Mouse (Mus musculus): Measurements from ENCODE around the gene Mapk9.
"Not testable (repeated sequence)": the region's sequence is repeated elsewhere in the genome, so short reads cannot be mapped to it uniquely, and the experiment has no call there.

Gene Mapk9

DNA sequence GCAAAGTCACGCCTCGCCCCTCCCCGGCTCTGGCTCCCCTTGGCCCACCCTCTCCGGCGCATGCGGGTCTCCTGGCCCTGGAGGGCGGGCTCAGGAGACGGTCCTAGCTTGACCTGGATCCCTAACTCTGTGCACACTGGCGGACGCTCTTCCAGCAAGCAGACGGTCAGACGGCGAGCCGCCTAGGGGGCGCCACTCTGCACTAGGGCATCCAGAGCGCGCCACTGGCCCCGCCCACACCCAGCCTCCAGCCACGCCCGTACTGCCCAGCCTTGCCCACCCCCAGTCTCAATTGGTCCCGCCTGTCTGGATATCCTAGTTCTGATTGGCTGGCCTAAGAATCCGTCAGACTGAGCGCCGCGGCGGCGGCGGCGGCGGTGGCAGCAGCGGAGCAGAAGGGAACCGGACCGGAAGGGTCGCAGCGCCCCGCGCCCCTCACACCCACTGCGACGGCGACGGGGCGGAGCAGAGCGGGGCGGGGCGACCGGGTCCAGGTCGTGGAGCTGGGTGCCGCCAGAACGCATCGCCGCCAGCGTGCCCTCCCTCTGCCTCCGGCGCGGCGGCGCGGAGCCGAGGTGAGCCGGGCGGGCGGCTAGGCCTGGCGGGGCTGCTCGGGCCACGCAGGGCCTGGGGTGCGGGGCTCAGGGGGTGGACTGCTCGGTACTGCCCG, at the start of gene Mapk9:
Gene Mapk9, plus strand, starts transcription at position 351 of the 670 bp plus-strand sequence.
- peak; percentile 97 for DNase-seq (ENCODE audit: low read depth, low spot score)

DNA sequence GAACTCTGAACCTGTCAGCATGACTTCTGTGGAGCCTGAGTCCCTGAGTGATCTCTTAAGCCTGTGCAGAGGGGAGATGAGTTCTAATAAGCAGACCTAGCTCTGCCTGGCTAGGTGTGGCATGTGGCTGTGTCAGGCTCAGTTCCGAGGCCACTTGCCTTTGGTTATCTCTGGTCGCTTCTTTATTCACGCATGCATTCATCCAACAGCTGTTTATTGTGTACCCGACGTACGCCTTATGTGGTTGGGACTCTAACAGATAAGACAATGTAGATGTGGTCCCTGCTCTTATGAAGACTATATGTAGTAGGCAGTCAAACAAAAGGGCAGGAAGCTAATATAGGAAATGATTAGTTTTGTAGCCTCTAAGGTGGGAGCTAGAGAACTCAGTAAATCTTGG, 47.6 kb upstream of the Mapk9 start:
- no peak for DNase-seq (ENCODE audit: low read depth, low spot score)

DNA sequence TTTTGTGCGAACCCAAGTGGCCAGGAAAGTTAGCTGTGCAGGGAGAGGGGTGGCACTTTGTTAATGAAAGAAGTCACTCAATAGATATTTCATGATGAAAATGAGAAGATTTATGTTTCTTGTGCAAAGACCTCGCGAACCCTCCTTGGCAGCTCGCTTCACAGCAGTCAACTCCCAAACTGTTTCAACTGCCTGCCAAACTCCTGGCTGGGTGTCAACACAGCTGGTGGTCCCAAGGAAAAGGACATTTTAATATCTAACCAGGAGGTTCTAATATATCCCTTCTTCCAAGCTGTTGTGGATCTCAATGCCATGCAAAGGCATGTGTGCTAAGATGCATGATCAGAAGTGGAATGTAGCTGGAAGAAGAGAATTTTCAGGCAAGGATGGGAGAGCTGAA, 45.0 kb upstream of the Mapk9 start:
- no peak for DNase-seq (ENCODE audit: low read depth, low spot score)

DNA sequence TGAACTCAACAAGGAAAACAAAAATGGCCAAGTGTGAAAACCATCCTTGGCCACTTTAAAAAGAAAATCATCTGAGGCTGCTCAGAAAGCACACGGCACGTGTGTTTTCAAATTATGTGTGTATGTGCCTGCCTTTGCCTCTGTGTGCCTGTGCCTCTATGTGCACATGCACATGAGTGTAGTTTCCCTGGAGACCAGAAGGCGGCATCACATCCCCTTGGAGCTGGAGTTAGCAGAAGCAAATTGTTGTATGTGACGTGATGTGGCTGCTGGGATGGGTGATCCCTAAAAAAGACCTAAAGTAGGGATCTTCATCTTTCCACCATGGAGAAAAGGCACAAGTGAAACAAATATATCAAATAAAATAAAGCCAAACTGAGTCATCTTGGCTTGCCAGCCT, 42.8 kb upstream of the Mapk9 start:
- DNase-seq (ENCODE audit: low read depth, low spot score) = no peak

DNA sequence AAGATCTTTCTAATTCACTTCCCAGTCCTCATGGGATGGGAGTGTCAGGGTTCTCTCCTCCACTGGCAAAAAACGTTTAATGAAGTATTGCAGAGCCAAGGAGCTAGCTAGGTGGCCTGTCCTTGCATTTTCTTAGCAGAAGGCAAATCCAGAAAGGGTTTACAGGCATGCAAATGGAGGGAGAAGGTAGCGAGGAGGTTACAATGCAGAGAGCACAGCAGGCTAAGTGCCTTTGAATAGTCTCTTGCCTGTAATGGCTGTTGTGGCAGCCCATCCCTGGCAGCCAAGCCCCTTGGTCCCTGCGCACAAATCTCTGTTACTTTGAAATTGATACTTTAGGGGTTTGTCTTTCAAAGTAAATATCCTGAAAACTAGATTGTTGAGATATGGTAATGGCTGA, 40.3 kb upstream of the Mapk9 start:
- no peak for DNase-seq (ENCODE audit: low read depth, low spot score)

DNA sequence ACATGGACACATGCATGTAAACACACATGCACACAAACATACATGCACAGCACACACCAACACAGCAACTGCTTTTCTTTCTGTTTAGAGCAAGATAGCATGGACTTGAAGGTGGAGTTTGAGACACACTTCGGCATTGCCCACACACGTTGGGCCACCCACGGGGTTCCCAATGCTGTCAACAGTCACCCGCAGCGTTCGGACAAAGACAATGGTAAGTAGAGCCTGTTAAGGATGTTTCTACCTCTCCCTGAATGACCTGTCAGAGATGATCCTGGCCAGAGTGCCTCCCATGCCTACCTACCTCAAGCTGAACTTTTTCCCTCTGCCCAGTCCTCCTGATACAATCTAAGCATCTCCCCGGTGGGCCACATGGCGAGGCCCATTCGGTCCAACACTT, 37.6 kb upstream of the Mapk9 start:
- DNase-seq (ENCODE audit: low read depth, low spot score) = no peak

DNA sequence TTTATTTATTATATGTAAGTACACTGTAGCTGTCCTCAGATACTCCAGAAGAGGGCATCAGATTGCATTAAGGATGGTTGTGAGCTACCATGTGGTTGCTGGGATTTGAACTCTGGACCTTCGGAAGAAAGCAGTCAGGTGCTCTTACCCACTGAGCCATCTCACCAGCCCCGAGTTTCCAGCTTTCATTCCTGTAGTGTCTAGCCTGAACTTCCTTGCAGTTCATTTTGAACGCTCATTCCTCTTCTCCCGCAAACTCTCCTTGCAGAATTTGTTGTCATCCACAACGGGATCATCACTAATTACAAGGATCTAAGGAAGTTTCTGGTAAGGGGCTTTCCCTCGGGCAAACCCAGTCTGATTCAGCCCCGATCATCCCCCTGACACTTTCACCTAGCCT, 35.9 kb upstream of the Mapk9 start:
- DNase-seq (ENCODE audit: low read depth, low spot score) = not testable (repeated sequence)

DNA sequence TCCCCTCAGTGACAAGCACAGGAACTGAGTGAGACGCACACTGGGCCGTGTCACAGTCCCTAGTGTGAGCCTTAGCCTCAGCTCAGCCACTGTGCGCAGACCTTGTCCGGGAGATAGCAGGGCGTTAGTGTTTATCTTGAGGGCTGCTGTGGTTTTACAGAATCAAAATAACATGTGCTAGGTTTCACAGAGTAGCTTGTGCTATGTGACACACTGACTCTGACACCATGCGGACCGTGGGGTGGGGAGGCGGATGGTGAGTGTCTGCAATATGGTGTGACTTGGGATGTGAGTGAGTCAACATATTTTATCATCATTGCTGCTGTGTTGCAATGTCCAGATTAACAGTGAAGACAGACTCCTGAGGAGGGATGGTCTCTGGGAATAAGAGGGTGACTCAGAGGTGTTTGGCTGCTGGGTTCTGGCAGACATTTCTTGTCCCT, 35.4 kb upstream of the Mapk9 start:
- DNase-seq (ENCODE audit: low read depth, low spot score) = peak; percentile 6

DNA sequence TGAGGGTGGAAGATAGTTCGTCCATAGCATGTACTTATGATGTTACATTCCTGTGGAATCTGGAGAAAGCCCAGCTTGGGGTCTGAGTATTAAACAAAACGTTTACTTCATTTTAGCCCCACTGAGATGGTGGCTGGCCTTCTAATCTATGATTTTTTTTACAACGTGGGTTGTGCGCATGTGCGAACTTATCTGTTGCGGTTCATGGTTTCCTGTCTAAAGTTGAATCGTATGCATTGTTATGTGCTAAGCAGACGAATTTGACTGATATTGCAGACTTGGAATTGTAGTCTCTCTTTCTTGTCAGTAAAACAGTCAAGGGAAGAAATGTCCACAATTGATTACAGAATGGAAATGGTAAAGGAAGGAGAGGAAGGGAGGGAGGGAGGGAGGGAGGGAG, 34.7 kb upstream of the Mapk9 start:
- peak; percentile 78 for DNase-seq (ENCODE audit: low read depth, low spot score)

DNA sequence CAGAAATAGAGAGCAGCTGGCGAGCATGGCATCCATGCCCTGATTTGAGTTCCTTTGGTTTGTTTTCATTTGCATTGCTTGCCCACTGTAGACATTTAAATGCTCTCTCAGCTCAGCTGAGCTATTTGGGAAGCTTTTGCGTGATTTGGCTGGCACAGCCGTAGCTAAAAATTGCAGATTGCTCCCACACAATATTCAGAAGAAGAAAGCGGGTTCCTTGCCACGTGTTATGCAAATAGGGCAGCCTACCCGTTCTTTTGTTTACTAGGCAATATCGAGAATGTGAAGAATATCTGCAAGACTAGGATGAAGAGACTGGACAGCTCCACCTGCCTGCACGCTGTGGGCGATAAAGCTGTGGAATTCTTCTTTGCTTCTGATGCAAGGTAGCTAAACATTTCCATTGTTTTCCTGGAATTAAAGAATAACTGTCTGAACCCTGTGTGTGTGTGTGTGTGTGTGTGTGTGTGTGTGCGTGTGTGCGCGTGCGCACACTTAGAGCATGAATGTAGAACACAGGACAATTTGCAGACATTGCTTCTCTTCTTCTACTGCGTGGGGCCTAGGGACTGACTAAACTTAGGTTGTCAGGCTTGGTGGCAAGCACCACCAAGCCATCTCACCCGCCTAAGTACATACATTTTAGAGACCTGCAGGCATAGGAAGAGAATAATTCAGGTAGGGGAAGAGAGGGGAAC, 27.5 kb upstream of the Mapk9 start:
- DNase-seq (ENCODE audit: low read depth, low spot score) = no peak

DNA sequence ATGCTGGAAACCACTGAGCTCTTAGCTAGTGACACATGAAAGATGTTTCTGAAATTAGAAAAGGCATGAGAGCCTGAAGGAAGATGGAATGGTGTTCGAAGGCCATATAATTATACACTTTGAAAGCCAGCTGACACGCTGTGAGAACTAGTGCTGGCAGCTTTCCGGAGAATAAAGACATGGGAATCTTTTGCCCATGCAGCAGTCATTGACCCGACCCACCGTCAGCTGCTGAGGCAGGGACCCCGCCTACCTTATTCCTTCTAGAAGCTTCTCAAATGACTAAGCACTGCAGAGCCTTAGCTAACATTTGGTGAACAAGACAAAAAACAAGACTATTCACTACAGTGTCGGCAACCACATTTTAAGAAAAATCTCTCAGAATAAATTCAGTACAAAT, 26.9 kb upstream of the Mapk9 start:
- no peak for DNase-seq (ENCODE audit: low read depth, low spot score)

DNA sequence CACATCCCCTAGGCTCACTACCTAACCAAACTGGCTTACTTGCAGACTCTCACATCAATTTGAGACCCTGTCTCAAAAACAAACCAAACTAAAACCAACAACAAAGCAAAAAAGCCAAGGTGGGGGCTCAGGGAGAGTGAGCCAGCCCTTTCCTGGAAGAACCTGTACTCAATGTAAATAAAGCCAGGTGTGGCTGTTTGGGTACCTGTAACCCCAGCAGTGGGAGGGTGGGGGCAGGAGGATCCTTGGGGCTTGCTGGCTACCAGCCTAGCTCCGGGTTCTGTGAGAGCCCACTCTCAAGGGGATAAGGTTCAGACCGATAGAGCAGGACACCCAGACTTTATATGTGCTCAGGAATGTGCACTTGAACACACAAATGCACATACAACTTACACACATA, 25.6 kb upstream of the Mapk9 start:
- DNase-seq (ENCODE audit: low read depth, low spot score) = no peak

DNA sequence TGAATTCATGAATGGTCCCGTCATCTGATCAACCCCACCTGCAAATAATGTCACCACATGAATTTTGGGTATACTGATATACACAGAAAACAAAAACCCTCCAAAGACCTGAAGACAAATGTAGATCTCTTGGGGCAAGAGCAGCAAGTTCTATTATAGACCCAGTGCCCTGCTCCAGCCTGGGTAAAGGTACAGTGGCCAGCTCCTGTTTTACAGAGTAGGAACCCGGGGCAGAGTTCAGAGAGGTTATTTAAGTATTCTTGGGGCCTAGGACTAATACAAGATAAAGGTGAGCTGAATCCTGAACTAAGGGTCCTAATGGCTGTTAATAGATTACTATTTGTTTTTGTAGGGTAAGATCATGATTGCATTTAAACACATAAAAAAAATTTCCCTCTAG, 25.0 kb upstream of the Mapk9 start:
- DNase-seq (ENCODE audit: low read depth, low spot score) = no peak

DNA sequence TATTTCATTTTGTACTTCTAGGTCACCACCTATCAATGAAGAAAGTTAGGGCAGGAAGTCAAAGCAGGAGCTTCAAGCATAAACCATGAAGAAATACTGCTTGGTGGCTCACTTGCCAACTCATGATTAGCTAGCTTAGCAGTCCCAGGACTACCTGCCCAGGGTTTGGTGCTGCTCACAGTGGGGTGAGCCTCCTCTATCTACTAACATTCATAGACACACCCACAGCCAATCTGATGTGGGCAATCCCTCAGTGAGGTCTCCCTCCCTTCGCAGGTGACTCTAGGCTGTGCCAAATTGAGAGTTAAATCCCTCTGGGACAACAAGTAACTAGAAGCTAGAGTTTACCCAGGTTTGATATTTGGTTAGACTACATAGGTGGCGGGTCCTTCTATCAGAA, 24.2 kb upstream of the Mapk9 start:
- DNase-seq (ENCODE audit: low read depth, low spot score) = no peak

DNA sequence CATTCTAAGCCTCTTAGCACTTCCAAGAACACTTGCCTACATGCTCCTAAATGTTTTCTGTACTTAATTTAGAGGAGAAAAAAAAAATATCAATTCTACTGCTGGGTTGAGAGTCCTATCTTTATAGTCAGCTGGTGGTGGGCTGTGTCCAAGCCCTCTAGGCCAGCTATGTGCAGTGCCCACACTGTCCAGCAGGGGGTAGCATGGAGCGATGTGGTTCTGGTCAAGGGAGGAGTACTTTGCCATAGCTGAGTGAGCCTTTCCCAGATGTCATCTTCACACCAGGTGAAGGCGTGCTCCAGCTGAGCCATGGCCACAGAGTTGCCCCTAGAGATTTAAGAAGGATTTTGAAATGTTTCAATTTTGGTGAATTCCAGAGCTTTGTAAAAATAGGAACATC, 21.7 kb upstream of the Mapk9 start:
- DNase-seq (ENCODE audit: low read depth, low spot score) = peak; percentile 42

DNA sequence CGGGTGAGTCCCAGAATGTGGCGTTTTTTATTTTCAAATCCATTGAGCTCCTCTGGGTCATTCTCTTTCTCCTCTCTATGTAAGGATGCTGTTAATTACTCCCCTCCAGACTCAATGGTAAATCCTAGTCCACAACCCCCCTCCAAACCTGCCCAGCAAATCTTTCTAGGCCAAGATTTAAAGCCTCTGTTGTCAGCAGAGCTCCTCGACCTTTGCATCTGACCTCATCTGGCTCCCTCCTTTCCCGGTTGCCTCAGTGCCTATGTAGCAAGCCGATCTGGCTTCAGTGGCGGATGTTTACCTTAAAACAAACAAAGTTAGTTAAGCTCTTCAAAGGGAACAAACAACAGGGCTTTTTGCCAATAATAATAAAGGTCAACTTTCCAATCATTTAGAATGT, 19.3 kb upstream of the Mapk9 start:
- no peak for DNase-seq (ENCODE audit: low read depth, low spot score)

DNA sequence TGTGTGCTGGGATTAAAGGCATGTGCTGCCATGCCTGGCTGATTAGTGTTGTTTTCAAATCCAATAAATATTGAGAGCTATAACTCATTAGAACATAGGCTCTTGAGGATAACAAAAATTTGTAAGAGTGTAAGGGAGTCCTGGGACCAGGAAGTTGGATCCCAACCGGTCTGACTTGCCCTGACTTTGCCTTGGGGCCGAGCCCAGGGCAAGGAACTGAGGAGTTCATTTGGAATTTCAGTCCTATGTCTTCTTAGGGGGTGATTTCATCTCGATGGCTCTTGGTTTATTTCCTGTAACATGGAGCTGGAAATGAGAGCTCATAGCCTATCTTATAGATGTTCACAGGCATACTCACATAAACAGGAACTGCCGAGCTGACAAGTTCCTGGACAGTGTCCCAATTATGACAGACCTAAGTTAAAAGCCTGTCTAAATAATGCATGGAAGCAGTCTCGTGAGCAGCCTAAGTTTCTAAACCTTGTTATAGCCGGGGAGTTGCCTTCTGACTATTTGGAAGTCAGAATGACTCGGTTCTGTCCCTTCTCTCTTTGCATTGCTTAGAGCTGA, 17.3 kb upstream of the Mapk9 start:
- no peak for DNase-seq (ENCODE audit: low read depth, low spot score)

DNA sequence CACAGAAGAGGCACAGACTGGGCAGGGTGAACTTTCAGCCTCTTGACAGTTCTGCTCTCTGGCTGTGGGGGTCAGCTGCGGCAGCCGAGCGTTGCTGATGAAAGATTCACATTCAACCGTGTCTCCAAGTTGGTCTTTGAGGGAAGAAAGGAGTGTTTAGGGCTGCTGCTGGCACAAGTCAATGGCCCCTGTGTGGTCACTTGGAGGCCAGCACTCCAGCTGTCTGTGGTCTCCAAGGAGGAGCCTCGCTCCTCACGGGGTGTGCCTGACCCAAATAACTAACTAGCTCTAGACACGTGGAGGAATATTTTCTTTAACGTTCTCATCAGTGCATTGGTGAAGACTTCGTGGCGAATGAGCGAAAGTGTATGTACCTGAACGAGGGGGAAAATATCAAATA, 14.6 kb upstream of the Mapk9 start:
- no peak for DNase-seq (ENCODE audit: low read depth, low spot score)

DNA sequence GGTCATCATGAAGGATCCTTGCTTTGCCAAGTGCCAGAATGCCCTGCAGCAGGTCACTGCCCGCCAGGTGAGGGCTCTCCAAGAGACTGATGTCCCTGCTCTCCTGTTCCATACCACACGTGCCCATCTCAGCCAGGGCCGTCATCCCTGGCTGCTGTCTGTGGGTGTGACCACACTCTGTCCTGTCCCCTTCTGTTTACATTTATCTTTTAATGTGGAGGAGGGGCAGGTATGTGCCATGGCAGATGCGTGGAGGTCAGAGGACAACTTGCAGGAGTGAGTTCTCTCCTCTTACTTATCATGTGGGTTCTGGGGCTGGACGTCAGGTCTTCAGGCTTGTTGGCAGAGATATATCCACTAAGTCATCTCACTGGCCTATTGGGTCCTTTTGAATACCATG, 13.6 kb upstream of the Mapk9 start:
- no peak for DNase-seq (ENCODE audit: low read depth, low spot score)

DNA sequence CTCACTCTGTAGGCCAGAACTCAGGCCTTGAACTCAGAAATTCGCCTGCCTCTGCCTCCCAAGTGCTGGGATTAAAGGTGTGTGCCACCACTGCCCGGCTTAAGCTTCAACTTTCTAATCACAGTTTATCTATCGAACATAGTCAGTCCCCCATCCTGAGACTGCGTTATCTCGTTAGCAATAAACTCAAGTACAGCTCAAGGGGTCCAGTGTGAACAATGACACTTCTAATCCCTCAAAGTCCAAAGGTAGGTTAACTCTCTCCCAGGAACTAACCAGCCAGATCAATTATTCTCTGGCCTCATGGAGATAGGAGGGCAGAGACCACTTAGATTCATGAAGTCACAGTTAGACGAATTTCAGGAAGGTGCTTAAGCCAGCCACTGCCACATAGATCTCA, 12.3 kb upstream of the Mapk9 start:
- no peak for DNase-seq (ENCODE audit: low read depth, low spot score)

DNA sequence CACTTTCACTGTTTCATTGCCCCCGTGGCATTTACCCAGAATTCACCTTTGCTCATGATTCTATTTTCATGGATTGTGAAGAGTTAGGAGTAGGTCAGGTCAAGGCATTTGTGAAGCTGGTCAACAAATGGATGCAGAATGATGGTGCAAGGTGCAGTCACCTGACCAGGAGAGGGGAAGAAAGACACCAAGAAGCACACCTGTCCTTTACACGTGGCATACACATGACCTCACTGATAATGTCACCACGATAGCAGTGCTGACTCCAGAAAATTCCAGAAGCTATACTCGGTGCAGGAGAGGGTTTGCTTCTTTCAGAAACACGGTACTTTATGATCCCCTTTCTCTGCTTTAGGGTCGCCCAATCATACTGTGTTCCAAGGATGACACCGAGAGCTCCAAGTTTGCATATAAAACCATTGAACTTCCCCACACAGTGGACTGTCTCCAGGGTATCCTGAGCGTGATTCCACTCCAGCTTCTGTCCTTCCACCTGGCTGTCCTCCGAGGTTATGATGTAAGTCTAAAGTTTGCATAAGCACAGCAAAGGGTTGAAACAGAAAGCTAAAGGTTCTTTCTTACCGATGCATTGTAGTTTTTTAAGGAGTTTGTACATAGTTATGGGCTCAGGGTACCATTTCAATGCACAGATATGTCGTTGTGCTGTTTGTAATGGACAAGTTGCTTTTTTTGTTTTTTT, 11.1 kb upstream of the Mapk9 start:
- no peak for DNase-seq (ENCODE audit: low read depth, low spot score)

DNA sequence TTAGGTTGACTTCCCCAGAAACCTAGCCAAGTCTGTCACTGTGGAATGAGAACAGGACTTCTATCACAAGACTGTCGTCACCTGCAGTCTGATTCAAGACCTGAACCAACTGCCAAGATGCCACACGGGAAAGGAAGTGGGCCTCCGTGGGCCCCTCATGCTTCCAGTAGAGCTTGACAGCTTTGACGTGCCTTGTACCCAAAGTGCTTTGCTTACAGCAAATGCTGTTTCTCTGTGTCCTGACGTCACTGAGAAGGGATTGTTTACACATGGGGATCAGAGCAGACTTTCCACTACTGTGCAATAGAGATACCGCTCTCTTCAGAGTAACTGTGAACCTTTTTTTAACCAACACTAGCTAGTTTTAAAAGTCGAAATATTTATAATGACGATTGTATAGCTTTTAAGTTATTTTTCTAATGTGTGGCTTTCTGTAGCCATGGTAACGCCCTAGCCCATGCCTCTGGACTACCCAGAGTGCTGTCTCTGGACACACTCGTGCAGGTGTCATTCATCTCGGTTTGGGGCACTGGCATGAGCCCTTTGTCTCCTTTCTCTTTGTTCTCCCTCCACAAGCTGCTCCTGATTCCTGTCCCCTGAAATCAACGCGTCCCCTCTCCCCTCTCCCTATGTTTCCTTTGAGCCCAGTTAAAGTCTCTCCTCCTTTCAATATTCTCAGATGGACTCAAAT, 8.7 kb upstream of the Mapk9 start:
- DNase-seq (ENCODE audit: low read depth, low spot score) = peak; percentile 45

Measured in CD4-positive helper T cell, adult 2 months (primary cell).